Mouse (Mus musculus): ENCODE measurements around the gene Snx21.

Snx21 gene

GRCm38 (mm10) chr2:164785481-164786387 is at the start of gene Snx21:
Snx21 (plus strand) TSS chr2:164785823.
- peak; percentile 68 for DNase-seq (ENCODE audit: low read depth, low spot score)

- no peak for DNase-seq (ENCODE audit: low read depth, low spot score)
Observed at GRCm38 (mm10) chr2:164737377-164738090, 48.1 kb upstream of the Snx21 start.

- DNase-seq (ENCODE audit: low read depth, low spot score), result no peak
Observed at GRCm38 (mm10) chr2:164739876-164740275, 45.7 kb upstream of the Snx21 start.

GRCm38 (mm10) chr2:164744987-164745386 is 40.6 kb upstream of the Snx21 start:
- DNase-seq (ENCODE audit: low read depth, low spot score), result no peak

- peak; percentile 87 for DNase-seq (ENCODE audit: low read depth, low spot score)
Observed at GRCm38 (mm10) chr2:164745843-164746479, 39.7 kb upstream of the Snx21 start, which contains the start of the genes Wfdc3 and Dnttip1. Wfdc3 (minus strand) TSS chr2:164745931. Dnttip1 (plus strand) TSS chr2:164745983.

- DNase-seq (ENCODE audit: low read depth, low spot score), result no peak
Observed at GRCm38 (mm10) chr2:164746693-164747092, 38.9 kb upstream of the Snx21 start.

- DNase-seq (ENCODE audit: low read depth, low spot score), result no peak
Observed at GRCm38 (mm10) chr2:164748191-164748590, 37.4 kb upstream of the Snx21 start.

GRCm38 (mm10) chr2:164748991-164749390 is 36.6 kb upstream of the Snx21 start:
- DNase-seq (ENCODE audit: low read depth, low spot score), result no peak

- DNase-seq (ENCODE audit: low read depth, low spot score), result no peak
Observed at GRCm38 (mm10) chr2:164752454-164752853, 33.2 kb upstream of the Snx21 start.

GRCm38 (mm10) chr2:164754105-164754504 is 31.5 kb upstream of the Snx21 start:
- no peak for DNase-seq (ENCODE audit: low read depth, low spot score)

GRCm38 (mm10) chr2:164754800-164755199 is 30.8 kb upstream of the Snx21 start:
- no peak for DNase-seq (ENCODE audit: low read depth, low spot score)

- no peak for DNase-seq (ENCODE audit: low read depth, low spot score)
Observed at GRCm38 (mm10) chr2:164757841-164758240, 27.8 kb upstream of the Snx21 start.

- peak; percentile 67 for DNase-seq (ENCODE audit: low read depth, low spot score)
Observed at GRCm38 (mm10) chr2:164758692-164759091, 26.9 kb upstream of the Snx21 start.

GRCm38 (mm10) chr2:164760059-164760833 is 25.4 kb upstream of the Snx21 start:
- peak; percentile 78 for DNase-seq (ENCODE audit: low read depth, low spot score)

GRCm38 (mm10) chr2:164761502-164761901 is 24.1 kb upstream of the Snx21 start:
- DNase-seq (ENCODE audit: low read depth, low spot score), result peak; percentile 70

- DNase-seq (ENCODE audit: low read depth, low spot score), result no peak
Observed at GRCm38 (mm10) chr2:164761971-164762370, 23.7 kb upstream of the Snx21 start.

GRCm38 (mm10) chr2:164762593-164762992 is 23.0 kb upstream of the Snx21 start:
- DNase-seq (ENCODE audit: low read depth, low spot score), result no peak

GRCm38 (mm10) chr2:164765841-164766240 is 19.8 kb upstream of the Snx21 start:
- no peak for DNase-seq (ENCODE audit: low read depth, low spot score)

GRCm38 (mm10) chr2:164767812-164768540 is 17.6 kb upstream of the Snx21 start:
- DNase-seq (ENCODE audit: low read depth, low spot score), result no peak

- DNase-seq (ENCODE audit: low read depth, low spot score), result peak; percentile 98
Observed at GRCm38 (mm10) chr2:164769258-164770037, 16.2 kb upstream of the Snx21 start, which contains the start of gene Ube2c. Ube2c (plus strand) TSS chr2:164769898.

All from c-Kit-negative CD71-positive TER-119-positive erythroid progenitor cells, embryonic 14.5 days (primary cell).